Mouse (Mus musculus) kidney, postnatal 4 days (tissue): ENCODE measurements around the gene Olfr92.
"Not testable (repeated sequence)": the region's sequence is repeated elsewhere in the genome, so short reads cannot be mapped to it uniquely, and the experiment has no call there.

Source experiments
- DNase-seq, 2 experiments: peaks; one replicate each; pipeline ENCODE4 v3.0.0; 2021; ENCODE audit warnings: mixed read lengths in 2 of 2

Olfr92 gene

DNA sequence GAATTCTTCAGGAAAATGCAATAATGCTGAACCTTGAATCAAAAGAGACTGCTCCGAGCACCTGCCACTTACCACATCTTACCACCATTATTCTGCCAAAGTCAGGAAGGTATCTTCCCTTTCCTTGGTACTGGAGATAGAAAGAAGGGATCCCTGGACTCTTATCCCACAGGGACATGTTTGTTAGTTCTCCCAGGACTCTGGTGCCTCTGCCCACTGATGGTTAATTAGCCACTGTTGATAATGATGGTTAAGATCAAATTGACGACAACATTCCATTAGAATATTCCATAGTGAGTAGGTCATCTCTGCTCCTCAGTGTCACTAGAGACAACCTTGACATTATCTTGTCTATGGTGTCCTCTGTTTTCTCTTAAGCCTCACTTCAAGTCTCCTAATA lies at the start of gene Olfr92:
TSS of gene Olfr92 (minus strand) at position 101 of the 400 bp plus-strand sequence.
- DNase-seq: no peak

DNA sequence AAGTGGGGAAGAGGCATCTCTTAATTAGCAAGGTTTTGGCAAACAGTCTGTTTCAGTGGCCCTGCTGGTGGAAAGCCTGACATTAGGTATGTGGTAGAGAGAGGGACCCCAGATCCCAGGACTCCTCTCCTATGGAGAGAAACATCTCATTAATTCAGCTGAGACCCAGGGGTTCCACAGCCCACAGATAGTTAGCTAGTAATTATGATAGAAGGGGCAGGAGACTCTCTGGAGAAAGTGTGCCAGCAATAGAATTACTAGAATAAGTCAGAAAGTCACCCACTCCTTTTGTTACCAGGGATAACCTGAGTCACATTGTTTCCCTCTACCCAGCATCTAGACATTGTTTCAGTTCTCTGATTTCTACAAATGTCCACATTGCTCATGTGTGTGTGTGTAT lies 41.5 kb upstream of the Olfr92 start, which contains the start of gene Olfr93:
TSS of gene Olfr93 (minus strand) at position 101 of the 400 bp plus-strand sequence.
- no peak for DNase-seq

- not testable (repeated sequence) for DNase-seq
Measured at GRCm38 (mm10) chr17:37131366-37131765, 11.5 kb upstream of the Olfr92 start.

GRCm38 (mm10) chr17:37098178-37098577 lies 21.7 kb downstream of the Olfr92 start, which contains the start of gene Olfr91:
Gene Olfr91 (minus strand): TSS chr17:37098278.
- no peak for DNase-seq

GRCm38 (mm10) chr17:37093289-37093688 lies 26.6 kb downstream of the Olfr92 start:
- DNase-seq: no peak

DNA sequence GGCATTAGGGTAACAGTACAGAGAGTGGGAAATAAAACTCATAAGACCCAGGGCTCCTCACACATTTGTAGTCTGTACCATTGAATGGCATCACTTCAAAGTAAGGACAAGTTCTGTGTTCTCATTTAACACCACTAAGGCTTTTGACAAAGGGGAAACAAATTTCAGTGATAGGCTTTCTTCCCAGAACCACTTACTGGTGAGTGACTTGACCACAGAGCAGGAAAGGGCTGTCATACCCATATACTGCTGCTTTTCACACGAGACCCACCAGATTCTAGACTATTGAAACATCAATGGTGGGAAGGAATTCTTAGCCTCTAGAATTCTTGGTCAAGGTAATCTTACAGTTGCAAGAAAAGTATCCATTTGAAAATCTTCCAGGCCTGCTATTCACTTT lies 27.7 kb downstream of the Olfr92 start:
- DNase-seq: no peak

- DNase-seq: no peak
Measured at GRCm38 (mm10) chr17:37088399-37088798, 31.5 kb downstream of the Olfr92 start, which contains the start of gene Olfr90. Gene Olfr90 (minus strand): TSS chr17:37088499.

DNA sequence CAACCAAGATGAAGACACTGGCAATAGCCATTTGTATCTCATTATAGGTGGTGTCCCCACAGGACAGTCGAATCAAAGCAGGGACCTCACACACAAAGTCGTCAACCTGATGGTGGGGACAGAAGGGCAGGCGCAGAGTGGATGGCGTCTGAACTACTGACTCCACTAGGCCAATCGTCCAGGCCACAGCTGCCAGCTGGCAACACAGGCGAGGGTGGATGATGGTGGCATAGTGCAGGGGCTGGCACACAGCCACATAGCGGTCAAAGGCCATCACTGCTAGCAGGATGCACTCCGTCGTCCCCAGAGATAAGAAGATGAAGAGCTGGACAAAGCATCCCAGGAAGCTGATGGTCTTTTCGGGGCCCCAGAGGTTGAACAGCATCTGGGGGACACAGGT lies 34.3 kb downstream of the Olfr92 start:
- no peak for DNase-seq

- DNase-seq: no peak
Measured at GRCm38 (mm10) chr17:37084632-37085031, 35.3 kb downstream of the Olfr92 start.

- DNase-seq: peak; percentile 67 to 70
Measured at GRCm38 (mm10) chr17:37083327-37083726, 36.6 kb downstream of the Olfr92 start.

DNA sequence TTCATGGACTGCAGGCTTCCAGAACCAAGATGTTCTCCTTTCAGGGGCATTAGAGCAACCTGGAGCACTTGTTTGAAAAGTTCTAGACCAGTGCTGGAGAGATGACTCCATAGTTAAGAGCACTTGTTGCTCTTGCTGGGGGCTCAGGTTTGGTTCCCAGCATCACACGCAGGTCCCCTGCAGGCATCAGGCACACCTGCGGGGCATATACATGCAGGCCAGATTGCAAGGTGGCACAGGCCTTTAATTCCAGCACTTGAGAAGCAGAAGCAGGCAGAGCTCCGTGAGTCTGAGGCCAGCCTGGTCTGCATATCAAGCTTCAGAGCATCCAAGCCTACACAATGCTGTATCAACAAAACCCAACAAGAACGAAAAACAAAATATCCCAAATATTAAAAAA lies 38.2 kb downstream of the Olfr92 start:
- DNase-seq: no peak

- DNase-seq: peak; percentile 56 to 61
Measured at GRCm38 (mm10) chr17:37080119-37080518, 39.8 kb downstream of the Olfr92 start.

DNA sequence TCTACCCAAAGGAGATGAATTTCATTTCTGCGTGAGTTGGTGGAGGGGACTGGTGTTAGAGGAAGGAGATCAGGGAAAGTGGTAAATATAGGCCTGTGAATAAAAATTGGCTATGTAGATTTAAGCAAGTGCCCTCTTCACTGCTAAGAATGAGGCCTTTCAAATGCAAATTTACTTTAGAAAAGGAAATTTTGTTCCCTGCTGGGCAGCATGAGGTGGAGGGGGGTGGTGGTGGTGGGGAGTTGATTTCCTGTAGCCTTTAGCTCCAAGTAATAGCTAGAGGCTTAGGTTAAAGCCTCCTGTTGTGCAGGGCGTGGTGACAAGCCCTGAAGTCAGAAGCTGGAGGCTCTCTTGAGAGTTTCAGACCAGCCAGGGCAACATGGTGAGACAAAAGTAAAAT lies 40.9 kb downstream of the Olfr92 start:
- DNase-seq: no peak

- no peak for DNase-seq
Measured at GRCm38 (mm10) chr17:37078193-37078592, 41.7 kb downstream of the Olfr92 start.

GRCm38 (mm10) chr17:37075766-37076165 lies 44.1 kb downstream of the Olfr92 start:
- DNase-seq: no peak

DNA sequence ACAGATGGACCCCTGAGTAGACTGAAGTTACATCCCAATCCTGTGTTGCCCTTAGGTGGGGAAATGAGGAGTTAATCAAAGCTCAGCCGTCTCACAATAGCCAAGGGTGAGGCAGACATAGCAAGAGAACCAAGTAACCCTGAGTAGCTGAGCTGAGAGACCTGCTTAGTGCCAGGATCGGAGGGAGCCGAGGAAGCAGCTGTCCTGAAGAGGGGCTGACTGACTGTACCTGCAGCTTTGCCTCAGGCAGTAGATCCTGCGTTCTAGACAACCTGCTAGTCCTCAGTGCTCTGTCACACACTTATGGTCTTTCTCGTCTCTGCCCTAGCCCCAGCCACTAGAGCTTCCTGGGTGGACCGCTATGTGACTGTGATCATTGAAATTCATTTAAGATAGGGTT lies 44.7 kb downstream of the Olfr92 start:
- DNase-seq: no peak

- no peak for DNase-seq
Measured at GRCm38 (mm10) chr17:37072730-37073276, 47.1 kb downstream of the Olfr92 start.

DNA sequence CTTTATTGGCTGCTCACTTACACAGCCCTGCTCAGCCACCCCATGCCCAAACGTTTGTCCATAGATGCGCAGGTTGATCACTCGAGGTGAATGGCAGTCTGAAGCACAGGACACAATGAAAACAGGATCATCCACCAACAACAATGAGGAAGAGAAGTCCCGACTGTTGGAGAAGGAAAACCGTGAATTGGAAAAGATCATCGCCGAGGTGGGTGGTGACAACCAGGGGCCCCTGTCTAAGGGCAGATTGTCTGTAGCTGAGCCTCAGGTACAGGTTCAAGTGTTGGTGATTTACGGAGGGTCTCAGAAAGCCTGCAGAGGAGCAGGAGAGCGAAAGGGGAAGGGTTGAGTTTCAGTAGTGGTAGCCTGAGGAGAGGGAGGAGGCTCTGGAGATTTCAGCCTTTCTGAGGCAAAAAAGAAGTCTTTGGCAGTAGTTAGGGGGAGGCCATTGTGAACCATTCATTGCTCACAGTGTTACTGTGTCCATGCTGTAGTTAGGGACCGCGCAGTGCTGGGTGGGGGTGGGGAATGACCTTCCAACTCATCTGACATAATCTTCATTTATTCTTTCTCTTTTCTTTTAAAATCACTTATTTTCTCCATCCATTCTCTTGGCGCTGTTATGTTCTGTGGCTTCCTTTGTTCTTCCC lies 47.7 kb downstream of the Olfr92 start:
- no peak for DNase-seq

GRCm38 (mm10) chr17:37070121-37070520 lies 49.8 kb downstream of the Olfr92 start:
- DNase-seq: no peak

DNA sequence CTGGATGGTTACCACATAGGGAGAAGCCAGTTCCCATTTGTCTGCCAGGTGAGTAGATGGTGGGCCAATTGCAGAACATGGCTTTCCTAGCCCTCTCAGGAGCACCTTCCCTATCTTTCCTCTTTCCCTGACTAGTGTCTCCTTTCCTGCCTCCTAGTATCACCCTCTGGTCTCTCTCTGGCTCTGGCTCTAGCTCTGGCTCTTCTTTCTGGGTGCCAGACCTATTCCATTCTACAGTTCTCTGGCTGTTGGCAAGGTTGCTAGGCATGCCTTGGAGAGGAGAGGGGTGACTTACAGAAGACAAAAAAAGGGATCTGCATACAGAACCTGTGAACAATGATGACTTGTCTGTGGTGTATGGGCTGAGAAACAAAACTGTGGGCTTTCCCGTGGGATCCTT lies 52.0 kb downstream of the Olfr92 start:
- DNase-seq: no peak

GRCm38 (mm10) chr17:37065993-37066392 lies 53.9 kb downstream of the Olfr92 start:
- no peak for DNase-seq

- DNase-seq: no peak
Measured at GRCm38 (mm10) chr17:37063686-37064495, 56.0 kb downstream of the Olfr92 start.

DNA sequence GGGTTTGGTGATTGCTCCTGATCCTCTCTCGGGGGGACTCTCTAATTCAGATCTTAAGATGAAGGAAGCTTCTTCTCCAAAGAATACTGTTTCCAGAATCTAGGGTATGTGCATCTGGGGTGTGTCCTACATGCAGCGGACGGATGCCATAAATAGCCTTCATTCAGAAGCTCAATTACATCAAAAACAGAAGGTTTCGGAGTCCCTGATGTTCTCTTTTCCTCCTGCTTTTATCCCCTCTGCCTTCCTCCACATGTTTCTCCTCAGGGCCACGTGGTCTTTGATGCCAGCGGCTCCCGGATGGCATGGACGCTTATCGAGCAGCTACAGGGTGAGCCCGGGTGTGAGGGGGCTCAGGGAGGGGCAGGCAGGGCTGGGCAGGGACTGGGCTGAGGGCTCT lies 56.8 kb downstream of the Olfr92 start:
- no peak for DNase-seq
